Mouse (Mus musculus): ENCODE results near the gene Rbm17. TPM values are rescaled to one million over a fixed set of nuclear protein-coding genes. Genes with fewer than 3 reads are reported as not detected.
A peak's percentile ranks its signal among the peaks of the same experiment; 100 is the strongest.
"Not testable (repeated sequence)": the region's sequence is repeated elsewhere in the genome, so short reads cannot be mapped to it uniquely, and the experiment has no call there.

Gene Rbm17
- polyA plus RNA-seq, 1 experiment from 2014 or later, result 200 TPM

GRCm38 (mm10) chr2:11547609-11548008 is 56.3 kb downstream of the Rbm17 start:
- Histone ChIP-seq H3K4me2 (ENCODE audit: low read depth, low read length, severe bottlenecking) (no peak overlapping the region), H3K4me3 (ENCODE audit: low read depth, low read length) (no peak overlapping the region), H3K27me3 (ENCODE audit: control insufficient read depth, insufficient read depth, low read length) (peaks cover under 1% of the 10 kb centered on the region; the same call in 1 of the 2 replicates), H3K9ac (ENCODE audit: low read length) (no peak overlapping the region), H3K27ac (ENCODE audit: low read depth, low read length) (no peak overlapping the region), H3K4me1 (replicated peaks; ENCODE audit: control insufficient read depth, insufficient read depth, low read length) (peaks cover 3% of the 10 kb centered on the region; the same call in 1 of the 2 replicates), H3K9me3 (ENCODE audit: control insufficient read depth, low read length) (no peaks in the 10 kb centered on the region), H3K36me3 (ENCODE audit: control insufficient read depth, insufficient read depth, low read length) (no peaks in the 10 kb centered on the region)
- ATAC-seq (replicated peaks; ENCODE audit: low FRiP score), result no peak
- 61% methylated on average over 2 of the region's 2 CpGs for WGBS
- no peak for DNase-seq (ENCODE audit: low spot score)

GRCm38 (mm10) chr2:11546091-11546490 is 57.9 kb downstream of the Rbm17 start:
- Histone ChIP-seq H3K9ac (ENCODE audit: low read length) (no peak overlapping the region), H3K4me2 (ENCODE audit: low read depth, low read length, severe bottlenecking) (no peak overlapping the region), H3K4me3 (ENCODE audit: low read depth, low read length) (no peak overlapping the region), H3K27ac (ENCODE audit: low read depth, low read length) (no peak overlapping the region), H3K9me3 (ENCODE audit: control insufficient read depth, low read length) (no peaks in the 10 kb centered on the region; the same call in 1 of the 2 replicates), H3K36me3 (ENCODE audit: control insufficient read depth, insufficient read depth, low read length) (no peaks in the 10 kb centered on the region), H3K4me1 (replicated peaks; ENCODE audit: control insufficient read depth, insufficient read depth, low read length) (no peaks in the 10 kb centered on the region), H3K27me3 (ENCODE audit: control insufficient read depth, insufficient read depth, low read length) (no peaks in the 10 kb centered on the region)
- no peak for ATAC-seq (replicated peaks; ENCODE audit: low FRiP score)
- 88% methylated on average over 8 of the region's 8 CpGs for WGBS
- no peak for DNase-seq (ENCODE audit: low spot score)

- H3K4me2 ChIP-seq (ENCODE audit: low read depth, low read length, severe bottlenecking), result no peak overlapping the region
- H3K9me3 ChIP-seq (ENCODE audit: control insufficient read depth, low read length), result no peaks in the 10 kb centered on the region; the same call in 1 of the 2 replicates
- no peak for DNase-seq (ENCODE audit: low spot score)
- 44% methylated on average over 1 of the region's 1 CpGs for WGBS
- no peak overlapping the region for H3K27ac ChIP-seq (ENCODE audit: low read depth, low read length)
- no peaks in the 10 kb centered on the region for H3K4me1 ChIP-seq (replicated peaks; ENCODE audit: control insufficient read depth, insufficient read depth, low read length)
- ATAC-seq (replicated peaks; ENCODE audit: low FRiP score), result no peak
- no peaks in the 10 kb centered on the region for H3K36me3 ChIP-seq (ENCODE audit: control insufficient read depth, insufficient read depth, low read length)
- H3K27me3 ChIP-seq (ENCODE audit: control insufficient read depth, insufficient read depth, low read length), result no peaks in the 10 kb centered on the region
- no peak overlapping the region for H3K9ac ChIP-seq (ENCODE audit: low read length)
- H3K4me3 ChIP-seq (ENCODE audit: low read depth, low read length), result no peak overlapping the region
These were observed 58.6 kb downstream of the Rbm17 start for GRCm38 (mm10) chr2:11545380-11545779.

- DNase-seq (ENCODE audit: low spot score), result no peak
- Histone ChIP-seq H3K4me3 (ENCODE audit: low read depth, low read length) (no peak overlapping the region), H3K4me2 (ENCODE audit: low read depth, low read length, severe bottlenecking) (no peak overlapping the region), H3K27me3 (ENCODE audit: control insufficient read depth, insufficient read depth, low read length) (no peaks in the 10 kb centered on the region), H3K27ac (ENCODE audit: low read depth, low read length) (no peak overlapping the region), H3K9ac (ENCODE audit: low read length) (no peak overlapping the region), H3K9me3 (ENCODE audit: control insufficient read depth, low read length) (no peaks in the 10 kb centered on the region; the same call in 1 of the 2 replicates), H3K4me1 (replicated peaks; ENCODE audit: control insufficient read depth, insufficient read depth, low read length) (no peaks in the 10 kb centered on the region), H3K36me3 (ENCODE audit: control insufficient read depth, insufficient read depth, low read length) (no peaks in the 10 kb centered on the region)
- ATAC-seq (replicated peaks; ENCODE audit: low FRiP score), result no peak
- 82% methylated on average over 5 of the region's 5 CpGs for WGBS
These were observed 59.6 kb downstream of the Rbm17 start for GRCm38 (mm10) chr2:11544342-11544741.

GRCm38 (mm10) chr2:11543158-11543557 is 60.8 kb downstream of the Rbm17 start:
- H3K4me3 ChIP-seq (ENCODE audit: low read depth, low read length), result no peak overlapping the region
- no peak overlapping the region for H3K4me2 ChIP-seq (ENCODE audit: low read depth, low read length, severe bottlenecking)
- H3K27ac ChIP-seq (ENCODE audit: low read depth, low read length), result no peak overlapping the region
- no peaks in the 10 kb centered on the region for H3K36me3 ChIP-seq (ENCODE audit: control insufficient read depth, insufficient read depth, low read length)
- no peak for DNase-seq (ENCODE audit: low spot score)
- H3K27me3 ChIP-seq (ENCODE audit: control insufficient read depth, insufficient read depth, low read length), result no peaks in the 10 kb centered on the region
- no peak overlapping the region for H3K9ac ChIP-seq (ENCODE audit: low read length)
- no peaks in the 10 kb centered on the region; the same call in 1 of the 2 replicates for H3K9me3 ChIP-seq (ENCODE audit: control insufficient read depth, low read length)
- WGBS, result 77% methylated on average over 7 of the region's 7 CpGs
- no peaks in the 10 kb centered on the region for H3K4me1 ChIP-seq (replicated peaks; ENCODE audit: control insufficient read depth, insufficient read depth, low read length)
- 0 out of 2 replicates have a peak, but pooled peaks have one; percentile 14 for ATAC-seq (replicated peaks; ENCODE audit: low FRiP score)

- DNase-seq (ENCODE audit: low spot score) (peak; percentile 71), ATAC-seq (replicated peaks; ENCODE audit: low FRiP score) (peak; percentile 68)
- Histone ChIP-seq H3K4me2 (ENCODE audit: low read depth, low read length, severe bottlenecking) (no peak overlapping the region), H3K27me3 (ENCODE audit: control insufficient read depth, insufficient read depth, low read length) (no peaks in the 10 kb centered on the region), H3K9me3 (ENCODE audit: control insufficient read depth, low read length) (no peaks in the 10 kb centered on the region; the same call in 1 of the 2 replicates), H3K4me1 (replicated peaks; ENCODE audit: control insufficient read depth, insufficient read depth, low read length) (no peaks in the 10 kb centered on the region), H3K36me3 (ENCODE audit: control insufficient read depth, insufficient read depth, low read length) (no peaks in the 10 kb centered on the region), H3K27ac (ENCODE audit: low read depth, low read length) (no peak overlapping the region), H3K9ac (ENCODE audit: low read length) (no peak overlapping the region), H3K4me3 (ENCODE audit: low read depth, low read length) (no peak overlapping the region)
- 92% methylated on average over 1 of the region's 1 CpGs for WGBS
These were observed 61.3 kb downstream of the Rbm17 start for GRCm38 (mm10) chr2:11542640-11543039.

- DNase-seq (ENCODE audit: low spot score) (no peak), ATAC-seq (replicated peaks; ENCODE audit: low FRiP score) (no peak)
- H3K4me3 ChIP-seq (ENCODE audit: low read depth, low read length), result no peak overlapping the region
- H3K4me2 ChIP-seq (ENCODE audit: low read depth, low read length, severe bottlenecking), result no peak overlapping the region
- no peaks in the 10 kb centered on the region; the same call in 1 of the 2 replicates for H3K9me3 ChIP-seq (ENCODE audit: control insufficient read depth, low read length)
- no peaks in the 10 kb centered on the region for H3K4me1 ChIP-seq (replicated peaks; ENCODE audit: control insufficient read depth, insufficient read depth, low read length)
- H3K27ac ChIP-seq (ENCODE audit: low read depth, low read length), result no peak overlapping the region
- H3K27me3 ChIP-seq (ENCODE audit: control insufficient read depth, insufficient read depth, low read length), result no peaks in the 10 kb centered on the region
- H3K36me3 ChIP-seq (ENCODE audit: control insufficient read depth, insufficient read depth, low read length), result no peaks in the 10 kb centered on the region
- H3K9ac ChIP-seq (ENCODE audit: low read length), result no peak overlapping the region
- WGBS, result 97% methylated on average over 1 of the region's 1 CpGs
These were observed 61.8 kb downstream of the Rbm17 start for GRCm38 (mm10) chr2:11542121-11542520.

GRCm38 (mm10) chr2:11541528-11541927 is 62.4 kb downstream of the Rbm17 start:
- not testable (repeated sequence) for DNase-seq (ENCODE audit: low spot score); H3K4me1 ChIP-seq (replicated peaks; ENCODE audit: control insufficient read depth, insufficient read depth, low read length); H3K9me3 ChIP-seq (ENCODE audit: control insufficient read depth, low read length)

DNA sequence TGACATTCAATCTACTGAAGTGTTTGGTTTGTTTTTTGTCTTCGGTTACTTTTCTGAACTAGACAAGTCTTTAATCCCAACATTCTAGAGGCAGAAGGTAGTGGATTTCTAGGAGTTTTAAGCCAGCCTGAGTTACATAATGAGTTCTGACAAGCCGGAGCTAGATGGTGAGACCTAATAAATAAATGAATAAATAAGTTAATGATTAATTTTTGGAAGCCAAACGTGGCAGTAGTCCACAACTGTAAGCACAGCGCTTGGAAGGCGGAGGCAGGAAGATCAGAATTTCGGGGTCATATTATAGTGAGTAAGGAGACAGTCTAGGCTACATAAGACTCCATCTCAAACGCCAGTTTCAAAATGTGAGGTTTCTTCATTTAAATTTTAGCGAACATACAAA is 68.0 kb downstream of the Rbm17 start:
- Histone ChIP-seq H3K9ac (ENCODE audit: low read length) (no peak overlapping the region), H3K36me3 (ENCODE audit: control insufficient read depth, insufficient read depth, low read length) (no peaks in the 10 kb centered on the region), H3K27ac (ENCODE audit: low read depth, low read length) (no peak overlapping the region), H3K4me2 (ENCODE audit: low read depth, low read length, severe bottlenecking) (peak overlapping the region; percentile 75; the same call in 1 of the 2 replicates), H3K9me3 (ENCODE audit: control insufficient read depth, low read length) (no peaks in the 10 kb centered on the region), H3K4me3 (ENCODE audit: low read depth, low read length) (peak overlapping the region; percentile 36), H3K4me1 (replicated peaks; ENCODE audit: control insufficient read depth, insufficient read depth, low read length) (no peaks in the 10 kb centered on the region), H3K27me3 (ENCODE audit: control insufficient read depth, insufficient read depth, low read length) (peaks cover 2% of the 10 kb centered on the region; the same call in 1 of the 2 replicates)
- DNase-seq (ENCODE audit: low spot score) (no peak), ATAC-seq (replicated peaks; ENCODE audit: low FRiP score) (no peak)
- 69% methylated on average over 8 of the region's 8 CpGs for WGBS

More at GRCm38 (mm10) chr2:11541528-11541927, 62.4 kb downstream of the Rbm17 start:
- H3K4me2 ChIP-seq (ENCODE audit: low read depth, low read length, severe bottlenecking); H3K27ac ChIP-seq (ENCODE audit: low read depth, low read length); H3K36me3 ChIP-seq (ENCODE audit: control insufficient read depth, insufficient read depth, low read length); H3K4me3 ChIP-seq (ENCODE audit: low read depth, low read length); H3K27me3 ChIP-seq (ENCODE audit: control insufficient read depth, insufficient read depth, low read length); ATAC-seq (replicated peaks; ENCODE audit: low FRiP score); H3K9ac ChIP-seq (ENCODE audit: low read length): not testable (repeated sequence)
- WGBS, result 86% methylated on average over 1 of the region's 1 CpGs
